Mouse (Mus musculus) C2C12 (cell line): ENCODE measurements around the gene Rmnd1. TPM values are rescaled to one million over a fixed set of nuclear protein-coding genes. Genes with fewer than 3 reads are reported as not detected.

ENCODE experiments used
- H3K27me3 ChIP-seq: one replicate; pipeline ENCODE4 v1.6.1; 2011; ENCODE audit not compliant: control insufficient read depth, insufficient read depth, insufficient read length
- H3K36me3 ChIP-seq: one replicate; pipeline ENCODE4 v1.6.1; 2011; ENCODE audit not compliant: control insufficient read depth, insufficient read depth
- H3K4me3 ChIP-seq: one replicate; pipeline ENCODE4 v1.5.1; 2011; ENCODE audit warnings: mild to moderate bottlenecking, control low read depth; ENCODE audit not compliant: poor library complexity, insufficient read depth, severe bottlenecking
- H3K79me2 ChIP-seq: one replicate; pipeline ENCODE4 v1.6.1; 2011; ENCODE audit not compliant: control insufficient read depth, insufficient read depth
- H3K79me3 ChIP-seq: one replicate; pipeline ENCODE4 v1.6.1; 2011; ENCODE audit warnings: low read depth, control low read depth
- H3ac ChIP-seq: one replicate; pipeline ENCODE3; 2011; ENCODE audit warnings: low read depth; ENCODE audit not compliant: control insufficient read depth, insufficient read length
- CEBPB ChIP-seq: IDR thresholded peaks from one replicate; pipeline ENCODE4 v1.6.1; 2011; ENCODE audit warnings: low read depth, mild to moderate bottlenecking, control low read depth, moderate library complexity
- CTCF ChIP-seq: IDR thresholded peaks from one replicate; pipeline ENCODE4 v1.5.1; 2011; ENCODE audit not compliant: control insufficient read depth, insufficient read depth, insufficient read length
- FOSL1 ChIP-seq: IDR thresholded peaks from one replicate; pipeline ENCODE4 v1.8.0; 2011; ENCODE audit warnings: mild to moderate bottlenecking, low read length; ENCODE audit not compliant: poor library complexity, insufficient read depth, severe bottlenecking
- MAX ChIP-seq: IDR thresholded peaks from one replicate; pipeline ENCODE4 v1.6.1; 2011; ENCODE audit warnings: mild to moderate bottlenecking, control low read depth
- MYOD1 ChIP-seq: IDR thresholded peaks from one replicate; pipeline ENCODE4 v1.6.1; 2011; ENCODE audit warnings: low read depth; ENCODE audit not compliant: control insufficient read depth, insufficient read length
- MYOG ChIP-seq: IDR thresholded peaks from one replicate; pipeline ENCODE4 v1.6.1; 2011; ENCODE audit not compliant: control insufficient read depth, insufficient read length; ENCODE audit errors: extremely low read depth
- USF1 ChIP-seq: IDR thresholded peaks from one replicate; pipeline ENCODE4 v1.6.1; 2011; ENCODE audit warnings: low read depth, mild to moderate bottlenecking, control low read depth, moderate library complexity
- polyA plus RNA-seq: library from polyadenylated mRNA; unstranded; fragments of >200 nt; fragmentation: generic; extraction: Trizol; gene quantifications from one replicate; pipeline ENCODE4 v1.2.1, GENCODE M21; 2012; ENCODE audit warnings: missing spikeins

Rmnd1 gene
- polyA plus RNA-seq, 1 experiment: 11.1 TPM

- no peak overlapping the region for H3ac ChIP-seq
- peaks cover 21% of the 10 kb centered on the region for H3K79me2 ChIP-seq
- peaks cover 22% of the 10 kb centered on the region for H3K36me3 ChIP-seq
- TF ChIP-seq MYOG (no peak), USF1 (no peak), MAX (no peak), CEBPB (no peak), FOSL1 (no peak), CTCF (no peak), MYOD1 (no peak)
- H3K27me3 ChIP-seq: no peaks in the 10 kb centered on the region
- H3K4me3 ChIP-seq: no peak overlapping the region
- peaks cover 3% of the 10 kb centered on the region for H3K79me3 ChIP-seq
Measured at GRCm38 (mm10) chr10:4374734-4375133, 57.5 kb downstream of the Rmnd1 start.

- no peak overlapping the region for H3K4me3 ChIP-seq
- peaks cover 19% of the 10 kb centered on the region for H3K79me2 ChIP-seq
- H3ac ChIP-seq: no peak overlapping the region
- TF ChIP-seq FOSL1 (no peak), CEBPB (no peak), CTCF (no peak), MAX (no peak), MYOG (no peak), MYOD1 (no peak), USF1 (no peak)
- no peaks in the 10 kb centered on the region for H3K27me3 ChIP-seq
- peaks cover 22% of the 10 kb centered on the region for H3K36me3 ChIP-seq
- H3K79me3 ChIP-seq: peaks cover 3% of the 10 kb centered on the region
Measured at GRCm38 (mm10) chr10:4374239-4374638, 57.9 kb downstream of the Rmnd1 start.

GRCm38 (mm10) chr10:4373558-4373957, 58.6 kb downstream of the Rmnd1 start:
- no peak overlapping the region for H3ac ChIP-seq
- H3K79me3 ChIP-seq: peaks cover 3% of the 10 kb centered on the region
- H3K27me3 ChIP-seq: no peaks in the 10 kb centered on the region
- H3K4me3 ChIP-seq: no peak overlapping the region
- no peak for TF ChIP-seq USF1
- no peak for TF ChIP-seq MAX
- no peak for TF ChIP-seq MYOG
- no peak for TF ChIP-seq FOSL1
- no peak for TF ChIP-seq CEBPB
- no peak for TF ChIP-seq MYOD1
- TF ChIP-seq CTCF: no peak
- H3K79me2 ChIP-seq: peaks cover 16% of the 10 kb centered on the region
- peaks cover 22% of the 10 kb centered on the region for H3K36me3 ChIP-seq

GRCm38 (mm10) chr10:4372011-4372410, 60.2 kb downstream of the Rmnd1 start:
- H3ac ChIP-seq: no peak overlapping the region
- H3K27me3 ChIP-seq: no peaks in the 10 kb centered on the region
- TF ChIP-seq MAX: no peak
- no peak for TF ChIP-seq MYOD1
- TF ChIP-seq USF1: no peak
- TF ChIP-seq CTCF: no peak
- TF ChIP-seq FOSL1: no peak
- no peak for TF ChIP-seq CEBPB
- no peak for TF ChIP-seq MYOG
- peaks cover 6% of the 10 kb centered on the region for H3K79me2 ChIP-seq
- peaks cover 31% of the 10 kb centered on the region for H3K36me3 ChIP-seq
- no peak overlapping the region for H3K4me3 ChIP-seq
- peaks cover 3% of the 10 kb centered on the region for H3K79me3 ChIP-seq

- Histone ChIP-seq H3K79me2 (no peaks in the 10 kb centered on the region), H3K27me3 (no peaks in the 10 kb centered on the region), H3K79me3 (peaks cover 2% of the 10 kb centered on the region), H3K36me3 (peaks cover 31% of the 10 kb centered on the region), H3K4me3 (no peak overlapping the region), H3ac (no peak overlapping the region)
- TF ChIP-seq CTCF: no peak
- TF ChIP-seq CEBPB: no peak
- TF ChIP-seq MAX: no peak
- no peak for TF ChIP-seq FOSL1
- TF ChIP-seq USF1: no peak
- no peak for TF ChIP-seq MYOG
- TF ChIP-seq MYOD1: no peak
Measured at GRCm38 (mm10) chr10:4370105-4370504, 62.1 kb downstream of the Rmnd1 start.

GRCm38 (mm10) chr10:4364618-4365017, 67.6 kb downstream of the Rmnd1 start:
- TF ChIP-seq MYOG: no peak
- no peak for TF ChIP-seq MYOD1
- TF ChIP-seq USF1: no peak
- no peak for TF ChIP-seq CEBPB
- TF ChIP-seq CTCF: no peak
- TF ChIP-seq MAX: no peak
- no peak overlapping the region for H3ac ChIP-seq

More at GRCm38 (mm10) chr10:4364618-4365017, 67.6 kb downstream of the Rmnd1 start:
- Histone ChIP-seq H3K4me3 (no peak overlapping the region), H3K27me3 (no peaks in the 10 kb centered on the region), H3K79me3 (no peaks in the 10 kb centered on the region), H3K79me2 (no peaks in the 10 kb centered on the region), H3K36me3 (peaks cover 10% of the 10 kb centered on the region)
